Mouse (Mus musculus): ENCODE measurements around the gene Myrip. TPM values are rescaled to one million over a fixed set of nuclear protein-coding genes. Genes with fewer than 3 reads are reported as not detected.

Gene Myrip
- total RNA-seq, 1 experiment = 0.40 TPM

DNA sequence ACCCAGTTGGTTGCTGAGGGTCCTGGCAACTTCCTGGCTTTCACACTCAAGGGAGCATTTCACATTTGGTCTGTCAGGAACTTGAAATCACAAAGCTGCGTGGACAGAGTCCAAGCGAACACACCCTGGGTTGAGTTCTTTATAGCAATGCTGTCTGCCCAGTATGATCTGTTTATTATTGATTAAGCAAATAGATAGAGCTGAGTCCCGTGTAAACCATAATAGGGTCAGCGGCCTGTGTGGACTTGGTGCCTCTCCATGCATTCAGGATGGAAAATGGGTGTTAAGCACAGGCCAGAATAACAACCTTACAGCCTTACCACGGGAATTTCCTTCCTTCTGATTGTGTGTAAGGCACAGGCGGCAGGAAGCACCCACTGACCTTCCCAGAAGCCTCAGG lies 49.0 kb downstream of the Myrip start:
- TF ChIP-seq MAFK (IDR thresholded peaks at IDR 0.05; ENCODE audit: insufficient read depth, low read depth, low read length) = no peak
- no peak for TF ChIP-seq CHD2 (IDR thresholded peaks at IDR 0.05; ENCODE audit: low read depth, low read length)
- no peak for TF ChIP-seq ZC3H11A (IDR thresholded peaks at IDR 0.05; ENCODE audit: borderline replicate concordance, low read depth, low read length)
- TF ChIP-seq HCFC1 (IDR thresholded peaks at IDR 0.05; ENCODE audit: borderline replicate concordance, insufficient read depth, low read length) = no peak
- no peak for TF ChIP-seq ZNF384 (IDR thresholded peaks at IDR 0.05; ENCODE audit: low read depth, low read length)
- no peaks in the 10 kb centered on the region for H3K4me1 ChIP-seq (ENCODE audit: control insufficient read depth in 2 of 2, insufficient read depth in 2 of 2, low read length in 2 of 2, poor library complexity in 1 of 2)
- in situ Hi-C loops (cut with MboI; ENCODE audit: low sequenced_read_pairs in 2 of 2, unreplicated experiment in 2 of 2) = no loop called here
- H3K9ac ChIP-seq (ENCODE audit: insufficient read depth, low read depth, low read length, poor library complexity, severe bottlenecking) = no peak overlapping the region
- DNase-seq (ENCODE audit: low read depth, low spot score) = no peak
- H3K27ac ChIP-seq (ENCODE audit: insufficient read depth, low read depth, low read length, poor library complexity, severe bottlenecking) = no peak overlapping the region
- H3K9me3 ChIP-seq (ENCODE audit: control insufficient read depth, insufficient read depth, low read depth, low read length) = no peaks in the 10 kb centered on the region
- no peak overlapping the region for H3K4me3 ChIP-seq (ENCODE audit: insufficient read depth in 1 of 2, low read depth in 1 of 2, low read length in 2 of 2, poor library complexity in 1 of 2, severe bottlenecking in 1 of 2)
- H3K36me3 ChIP-seq (ENCODE audit: control insufficient read depth, insufficient read depth, low read length, poor library complexity, severe bottlenecking) = no peaks in the 10 kb centered on the region

DNA sequence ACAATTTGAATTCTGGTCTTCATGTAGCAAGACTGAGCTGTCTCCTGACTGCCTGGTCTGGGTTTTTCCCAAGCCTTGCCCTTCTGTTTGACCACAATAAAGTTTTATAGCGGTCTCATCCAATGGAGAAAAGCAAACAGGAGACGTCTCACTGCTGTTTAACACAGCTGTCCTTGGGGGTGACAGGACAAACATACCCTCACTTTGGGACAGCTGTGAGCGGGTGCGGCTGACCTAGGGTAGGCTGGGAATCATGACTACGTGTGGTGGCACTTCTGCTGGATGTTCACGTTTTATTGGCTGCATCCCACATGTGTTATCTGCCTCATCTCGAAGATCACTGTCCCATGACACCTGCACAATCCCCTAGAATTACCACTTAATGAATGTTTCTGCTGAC lies 49.7 kb downstream of the Myrip start:
- H3K4me1 ChIP-seq (ENCODE audit: control insufficient read depth in 2 of 2, insufficient read depth in 2 of 2, low read length in 2 of 2, poor library complexity in 1 of 2) = no peaks in the 10 kb centered on the region
- no peaks in the 10 kb centered on the region for H3K36me3 ChIP-seq (ENCODE audit: control insufficient read depth, insufficient read depth, low read length, poor library complexity, severe bottlenecking)
- DNase-seq (ENCODE audit: low read depth, low spot score) = no peak
- H3K9me3 ChIP-seq (ENCODE audit: control insufficient read depth, insufficient read depth, low read depth, low read length) = no peaks in the 10 kb centered on the region
- H3K27ac ChIP-seq (ENCODE audit: insufficient read depth, low read depth, low read length, poor library complexity, severe bottlenecking) = no peak overlapping the region
- no peak overlapping the region for H3K4me3 ChIP-seq (ENCODE audit: insufficient read depth in 1 of 2, low read depth in 1 of 2, low read length in 2 of 2, poor library complexity in 1 of 2, severe bottlenecking in 1 of 2)
- no peak for TF ChIP-seq ZC3H11A (IDR thresholded peaks at IDR 0.05; ENCODE audit: borderline replicate concordance, low read depth, low read length)
- TF ChIP-seq ZNF384 (IDR thresholded peaks at IDR 0.05; ENCODE audit: low read depth, low read length) = no peak
- TF ChIP-seq MAFK (IDR thresholded peaks at IDR 0.05; ENCODE audit: insufficient read depth, low read depth, low read length) = no peak
- TF ChIP-seq HCFC1 (IDR thresholded peaks at IDR 0.05; ENCODE audit: borderline replicate concordance, insufficient read depth, low read length) = no peak
- TF ChIP-seq CHD2 (IDR thresholded peaks at IDR 0.05; ENCODE audit: low read depth, low read length) = no peak
- H3K9ac ChIP-seq (ENCODE audit: insufficient read depth, low read depth, low read length, poor library complexity, severe bottlenecking) = no peak overlapping the region
- in situ Hi-C loops (cut with MboI; ENCODE audit: low sequenced_read_pairs in 2 of 2, unreplicated experiment in 2 of 2) = no loop called here

DNA sequence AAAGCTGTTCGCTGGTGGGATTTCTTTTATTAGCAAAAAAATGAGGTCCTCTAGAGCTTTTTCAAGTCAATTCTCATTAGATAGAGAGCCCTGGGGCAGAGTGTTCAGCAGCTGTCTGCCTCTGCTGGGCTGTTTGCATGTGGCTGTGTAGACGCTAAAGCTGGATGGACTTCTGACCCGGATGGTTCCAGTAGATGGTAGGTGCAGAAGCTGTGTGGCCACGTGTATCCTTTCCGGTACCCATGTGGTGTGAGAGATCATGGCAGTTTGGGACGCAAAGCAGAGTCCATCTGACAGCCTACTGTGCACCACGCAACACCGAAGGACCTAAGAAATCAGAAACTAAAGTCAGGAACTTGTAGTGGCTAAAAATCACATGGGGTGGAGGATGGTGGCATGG lies 50.2 kb downstream of the Myrip start:
- no peak overlapping the region for H3K27ac ChIP-seq (ENCODE audit: insufficient read depth, low read depth, low read length, poor library complexity, severe bottlenecking)

DNA sequence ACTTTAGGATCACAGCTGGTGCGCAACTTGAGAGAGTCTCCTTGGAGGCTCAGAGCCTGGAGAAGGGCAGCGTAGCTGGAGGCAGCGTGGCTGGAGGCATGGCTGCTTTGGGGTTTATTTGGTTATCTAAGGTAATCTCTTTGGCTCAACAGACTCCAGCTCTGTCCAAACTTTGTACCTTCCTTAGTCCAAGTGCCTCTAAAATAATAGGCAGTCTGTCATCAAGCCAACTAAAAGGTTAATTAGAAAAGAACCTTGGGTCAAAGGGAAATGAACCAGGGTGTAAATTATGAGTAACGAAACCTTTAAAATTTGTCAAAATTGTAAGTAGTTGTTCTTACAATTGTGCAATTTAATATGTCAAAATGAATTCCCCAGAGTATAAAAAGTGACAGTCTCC lies 51.7 kb downstream of the Myrip start:
- H3K9ac ChIP-seq (ENCODE audit: insufficient read depth, low read depth, low read length, poor library complexity, severe bottlenecking) = no peak overlapping the region
- no peak for TF ChIP-seq ZC3H11A (IDR thresholded peaks at IDR 0.05; ENCODE audit: borderline replicate concordance, low read depth, low read length)
- H3K4me1 ChIP-seq (ENCODE audit: control insufficient read depth in 2 of 2, insufficient read depth in 2 of 2, low read length in 2 of 2, poor library complexity in 1 of 2) = no peaks in the 10 kb centered on the region
- H3K9me3 ChIP-seq (ENCODE audit: control insufficient read depth, insufficient read depth, low read depth, low read length) = no peaks in the 10 kb centered on the region
- H3K27ac ChIP-seq (ENCODE audit: insufficient read depth, low read depth, low read length, poor library complexity, severe bottlenecking) = no peak overlapping the region
- in situ Hi-C loops (cut with MboI; ENCODE audit: low sequenced_read_pairs in 2 of 2, unreplicated experiment in 2 of 2) = no loop called here
- no peak overlapping the region for H3K4me3 ChIP-seq (ENCODE audit: insufficient read depth in 1 of 2, low read depth in 1 of 2, low read length in 2 of 2, poor library complexity in 1 of 2, severe bottlenecking in 1 of 2)
- DNase-seq (ENCODE audit: low read depth, low spot score) = no peak
- no peaks in the 10 kb centered on the region for H3K36me3 ChIP-seq (ENCODE audit: control insufficient read depth, insufficient read depth, low read length, poor library complexity, severe bottlenecking)

More for the DNA sequence above, 50.2 kb downstream of the Myrip start:
- Histone ChIP-seq H3K9me3 (ENCODE audit: control insufficient read depth, insufficient read depth, low read depth, low read length) (no peaks in the 10 kb centered on the region), H3K4me1 (ENCODE audit: control insufficient read depth in 2 of 2, insufficient read depth in 2 of 2, low read length in 2 of 2, poor library complexity in 1 of 2) (no peaks in the 10 kb centered on the region), H3K36me3 (ENCODE audit: control insufficient read depth, insufficient read depth, low read length, poor library complexity, severe bottlenecking) (no peaks in the 10 kb centered on the region), H3K9ac (ENCODE audit: insufficient read depth, low read depth, low read length, poor library complexity, severe bottlenecking) (no peak overlapping the region), H3K4me3 (ENCODE audit: insufficient read depth in 1 of 2, low read depth in 1 of 2, low read length in 2 of 2, poor library complexity in 1 of 2, severe bottlenecking in 1 of 2) (no peak overlapping the region)
- in situ Hi-C loops (cut with MboI; ENCODE audit: low sequenced_read_pairs in 2 of 2, unreplicated experiment in 2 of 2) = no loop called here
- DNase-seq (ENCODE audit: low read depth, low spot score) = no peak
- no peak for TF ChIP-seq ZNF384 (IDR thresholded peaks at IDR 0.05; ENCODE audit: low read depth, low read length)
- TF ChIP-seq CHD2 (IDR thresholded peaks at IDR 0.05; ENCODE audit: low read depth, low read length) = no peak

DNA sequence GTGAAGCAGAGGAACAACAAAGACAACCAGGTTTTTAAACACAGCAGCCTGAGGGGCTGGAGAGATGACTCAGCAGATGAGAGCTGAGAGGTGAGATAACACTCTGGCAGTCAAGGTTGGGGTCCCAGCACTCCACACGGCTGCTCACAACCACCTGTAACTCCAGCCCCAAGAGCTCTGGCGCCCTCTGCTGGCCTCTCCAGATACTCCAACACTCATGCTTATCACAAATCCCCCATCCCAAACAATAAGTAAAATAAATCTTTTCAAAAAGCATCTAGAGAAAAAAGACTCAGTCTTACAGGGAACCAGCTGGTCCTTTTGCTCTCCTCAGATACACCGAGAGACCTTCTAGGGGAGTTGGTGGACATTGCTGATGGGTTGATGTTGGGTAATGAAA lies 52.7 kb downstream of the Myrip start:
- in situ Hi-C loops (cut with MboI; ENCODE audit: low sequenced_read_pairs in 2 of 2, unreplicated experiment in 2 of 2) = no loop called here
- Histone ChIP-seq H3K36me3 (ENCODE audit: control insufficient read depth, insufficient read depth, low read length, poor library complexity, severe bottlenecking) (no peaks in the 10 kb centered on the region), H3K9ac (ENCODE audit: insufficient read depth, low read depth, low read length, poor library complexity, severe bottlenecking) (no peak overlapping the region), H3K27ac (ENCODE audit: insufficient read depth, low read depth, low read length, poor library complexity, severe bottlenecking) (no peak overlapping the region), H3K4me3 (ENCODE audit: insufficient read depth in 1 of 2, low read depth in 1 of 2, low read length in 2 of 2, poor library complexity in 1 of 2, severe bottlenecking in 1 of 2) (no peak overlapping the region), H3K9me3 (ENCODE audit: control insufficient read depth, insufficient read depth, low read depth, low read length) (no peaks in the 10 kb centered on the region), H3K4me1 (ENCODE audit: control insufficient read depth in 2 of 2, insufficient read depth in 2 of 2, low read length in 2 of 2, poor library complexity in 1 of 2) (no peaks in the 10 kb centered on the region)
- no peak for TF ChIP-seq MAFK (IDR thresholded peaks at IDR 0.05; ENCODE audit: insufficient read depth, low read depth, low read length)
- no peak for TF ChIP-seq CHD2 (IDR thresholded peaks at IDR 0.05; ENCODE audit: low read depth, low read length)
- no peak for TF ChIP-seq HCFC1 (IDR thresholded peaks at IDR 0.05; ENCODE audit: borderline replicate concordance, insufficient read depth, low read length)
- no peak for TF ChIP-seq ZC3H11A (IDR thresholded peaks at IDR 0.05; ENCODE audit: borderline replicate concordance, low read depth, low read length)
- TF ChIP-seq ZNF384 (IDR thresholded peaks at IDR 0.05; ENCODE audit: low read depth, low read length) = no peak
- DNase-seq (ENCODE audit: low read depth, low spot score) = no peak

Measured in ES-E14 (cell line).